Mouse (Mus musculus) stomach, postnatal 0 days (tissue): ENCODE results near the gene Mknk2.

Experiments
- CTCF ChIP-seq: IDR thresholded peaks from 2 replicates; pipeline ENCODE4 v1.5.1; 2016; ENCODE audit warnings: antibody characterized with exemption, low read depth, mild to moderate bottlenecking, moderate library complexity
- EP300 ChIP-seq: optimal IDR thresholded peaks from 2 replicates; pipeline ENCODE3; 2016; ENCODE audit warnings: antibody characterized with exemption

DNA sequence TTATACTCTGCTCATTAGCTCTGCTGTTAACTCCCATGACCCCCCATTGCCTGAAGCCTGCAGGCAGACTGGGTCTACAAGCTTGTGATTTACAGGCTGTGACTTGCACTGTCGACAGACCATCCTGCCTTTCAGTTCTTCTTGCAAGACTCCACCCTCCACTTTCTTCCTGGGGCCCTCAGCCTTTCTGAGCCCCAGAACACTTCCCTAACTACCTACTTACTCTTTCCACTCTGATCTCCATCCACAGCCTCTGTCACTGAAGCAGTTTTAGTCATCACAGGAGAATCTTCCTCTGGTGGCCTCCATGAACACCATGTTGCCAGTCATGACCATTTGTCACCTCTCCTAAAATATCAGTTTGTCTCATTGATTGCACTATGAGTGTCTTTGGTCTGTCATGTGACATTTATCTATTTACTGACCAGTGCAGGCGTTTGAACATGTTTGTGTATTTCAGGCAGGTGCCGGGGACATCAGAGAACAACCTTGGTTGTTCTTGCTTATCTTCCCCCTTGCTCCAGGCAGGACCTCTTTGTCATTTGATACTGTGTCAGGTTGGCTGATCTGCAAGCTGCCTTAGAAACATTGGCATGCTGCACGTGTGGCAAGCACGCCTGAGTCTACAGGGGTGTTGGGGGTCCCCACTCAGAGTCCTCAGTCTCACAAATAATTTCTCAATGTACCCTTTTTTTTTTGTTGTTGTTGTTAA, 14.3 kb downstream of the Mknk2 start:
- TF ChIP-seq EP300, result no peak
- TF ChIP-seq CTCF, result no peak
